Mouse (Mus musculus) olfactory bulb, adult 2 months (tissue): Measurements from ENCODE around the gene Ddx17.

Experiments
- CTCF ChIP-seq: fragments of 200-500 bp; IDR thresholded peaks from 2 replicates; pipeline ENCODE4 v1.5.1; 2012; ENCODE audit warnings: low read depth, mild to moderate bottlenecking, low read length, moderate library complexity; ENCODE audit not compliant: insufficient read depth
- POLR2A ChIP-seq: fragments of 200-500 bp; IDR thresholded peaks from 2 replicates; pipeline ENCODE4 v1.6.1; 2012; ENCODE audit warnings: mild to moderate bottlenecking, low read depth, low read length, moderate library complexity; ENCODE audit not compliant: insufficient read depth

DNA sequence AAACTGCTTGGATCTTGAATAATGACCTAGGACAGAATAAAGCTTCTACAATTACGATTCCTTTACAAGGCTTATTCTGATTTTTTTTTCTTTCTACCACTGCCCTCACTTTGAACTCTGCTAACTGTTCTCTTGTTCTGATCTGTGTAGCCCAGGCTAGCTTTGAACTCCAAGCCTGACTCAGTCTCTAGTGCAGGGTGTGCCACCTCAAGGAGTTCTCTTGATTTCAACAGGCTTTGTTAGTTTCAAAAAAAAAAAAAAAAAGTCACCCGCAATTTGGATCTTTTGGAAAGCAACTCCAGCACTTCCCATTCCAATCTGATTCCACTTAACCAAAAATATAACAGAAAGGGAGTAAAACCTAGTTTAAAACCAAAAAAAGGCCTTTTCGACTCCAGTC lies 1.0 kb downstream of the Ddx17 start:
- TF ChIP-seq CTCF (no peak), POLR2A (no peak)
